In the genomic region with DNA sequence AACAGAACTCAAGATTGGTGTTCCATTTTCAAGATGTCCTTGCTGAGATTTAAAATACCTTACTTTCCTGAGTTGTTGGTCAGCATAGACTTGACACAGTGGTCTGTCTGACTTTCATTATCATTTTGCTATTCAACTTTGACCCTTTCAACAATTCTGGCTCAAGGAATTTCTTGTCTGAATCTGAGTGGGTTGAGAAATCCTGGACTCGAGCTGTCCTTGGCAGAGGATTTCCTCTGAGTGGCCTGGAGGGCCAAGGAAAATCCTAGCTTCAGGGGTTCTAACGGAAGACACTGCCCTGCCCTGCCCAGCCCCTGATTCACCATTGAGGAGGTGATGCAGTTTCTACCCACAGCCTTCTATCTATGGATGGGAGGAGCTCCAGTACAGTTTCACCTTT, we compare ENCODE assay signal across 11 mouse cellular contexts. TPM values are rescaled to one million over a fixed set of nuclear protein-coding genes. Genes with fewer than 3 reads are reported as not detected.
DNase-seq lines count a peak whose midpoint lies in the region; ATAC-seq and TF ChIP-seq lines count a peak whose summit lies in the region.
"Had no signal": no experiment of that assay in that cellular context is flagged by ENCODE, and none has a peak within 500 bp of the region (broad histone marks: within the 10 kb centered on the region; RNA-seq: fewer than 3 reads in every experiment).

No protein-coding gene starts in this region.

- WGBS in hindbrain, postnatal 0 days = 52% methylated on average over 2 of the region's 2 CpGs
- WGBS in hindbrain, embryonic 13.5 days = 54% methylated on average over 2 of the region's 2 CpGs
- 40% methylated on average over 2 of the region's 2 CpGs for WGBS in heart, embryonic 10.5 days
- WGBS in lung, postnatal 0 days = 7% methylated on average over 2 of the region's 2 CpGs
- WGBS in hindbrain, embryonic 16.5 days = 46% methylated on average over 2 of the region's 2 CpGs

- H3K36me3 ChIP-seq in hindbrain, postnatal 0 days (ENCODE audit: insufficient read depth, low read length) = no peaks in the 10 kb centered on the region
- no peaks in the 10 kb centered on the region for H3K36me3 ChIP-seq in hindbrain, embryonic 13.5 days
- H3K36me3 ChIP-seq in heart, embryonic 10.5 days = no peaks in the 10 kb centered on the region
- H3K36me3 ChIP-seq in lung, postnatal 0 days (ENCODE audit: insufficient read depth, low read length) = no peaks in the 10 kb centered on the region
- no peaks in the 10 kb centered on the region for H3K36me3 ChIP-seq in hindbrain, embryonic 16.5 days (ENCODE audit: control insufficient read depth, insufficient read depth, low read length)

- ATAC-seq in hindbrain, postnatal 0 days = no peak
- ATAC-seq in hindbrain, embryonic 13.5 days (ENCODE audit: low FRiP score) = no peak
- no peak for ATAC-seq in lung, postnatal 0 days
- ATAC-seq in hindbrain, embryonic 16.5 days = no peak
- ATAC-seq in CD4-positive, CD25-positive, alpha-beta regulatory T cell, adult 4 months = no peak
- ATAC-seq: liver, postnatal 0 days had no signal

- no peak for TF ChIP-seq EP300 in lung, postnatal 0 days (IDR thresholded peaks at IDR 0.05)

- H3K4me3 ChIP-seq in hindbrain, postnatal 0 days (ENCODE audit: low read length) = no peak overlapping the region
- no peak overlapping the region for H3K4me3 ChIP-seq in hindbrain, embryonic 13.5 days
- H3K4me3 ChIP-seq in heart, embryonic 10.5 days = 0 out of 2 replicates have a peak overlapping the region, but pooled peaks have one; percentile 5
- H3K4me3 ChIP-seq in lung, postnatal 0 days (ENCODE audit: low read depth, low read length) = peak overlapping the region; percentile 53
- H3K4me3 ChIP-seq in hindbrain, embryonic 16.5 days (ENCODE audit: low read length) = no peak overlapping the region

- H3K9ac ChIP-seq in hindbrain, postnatal 0 days (replicated peaks; ENCODE audit: low read length) = no peak overlapping the region
- H3K9ac ChIP-seq in hindbrain, embryonic 13.5 days = no peak overlapping the region
- H3K9ac ChIP-seq in lung, postnatal 0 days (replicated peaks; ENCODE audit: low read depth) = peak overlapping the region; percentile 72
- no peak overlapping the region for H3K9ac ChIP-seq in hindbrain, embryonic 16.5 days (ENCODE audit: low read depth, low read length)
- H3K9ac ChIP-seq: liver, postnatal 0 days had no signal

- H3K4me2 ChIP-seq in hindbrain, postnatal 0 days (ENCODE audit: low read depth, low read length) = 0 out of 2 replicates have a peak overlapping the region, but pooled peaks have one; percentile 97
- no peak overlapping the region for H3K4me2 ChIP-seq in hindbrain, embryonic 13.5 days
- peak overlapping the region; percentile 76 for H3K4me2 ChIP-seq in lung, postnatal 0 days (replicated peaks; ENCODE audit: low read depth, low read length)
- H3K4me2 ChIP-seq in hindbrain, embryonic 16.5 days (ENCODE audit: low read length) = no peak overlapping the region

- no peaks in the 10 kb centered on the region for H3K27me3 ChIP-seq in hindbrain, postnatal 0 days (ENCODE audit: insufficient read depth, low read length)
- peaks cover 48% of the 10 kb centered on the region for H3K27me3 ChIP-seq in hindbrain, embryonic 13.5 days
- peaks cover 31% of the 10 kb centered on the region; the same call in 1 of the 2 replicates for H3K27me3 ChIP-seq in heart, embryonic 10.5 days (ENCODE audit: insufficient read depth, poor library complexity, severe bottlenecking)
- no peaks in the 10 kb centered on the region for H3K27me3 ChIP-seq in lung, postnatal 0 days (replicated peaks; ENCODE audit: insufficient read depth, low read length)
- H3K27me3 ChIP-seq in hindbrain, embryonic 16.5 days (replicated peaks; ENCODE audit: control insufficient read depth, insufficient read depth, low read length) = peaks cover 8% of the 10 kb centered on the region

- H3K4me1 ChIP-seq in hindbrain, postnatal 0 days (ENCODE audit: insufficient read depth, low read length) = peaks cover 14% of the 10 kb centered on the region; the same call in 1 of the 2 replicates
- peaks cover 23% of the 10 kb centered on the region for H3K4me1 ChIP-seq in hindbrain, embryonic 13.5 days (replicated peaks)
- H3K4me1 ChIP-seq in heart, embryonic 10.5 days = peaks cover 18% of the 10 kb centered on the region
- H3K4me1 ChIP-seq in lung, postnatal 0 days (ENCODE audit: insufficient read depth, low read depth, low read length) = no peaks in the 10 kb centered on the region
- peaks cover 17% of the 10 kb centered on the region for H3K4me1 ChIP-seq in hindbrain, embryonic 16.5 days (ENCODE audit: control insufficient read depth, insufficient read depth, low read depth, low read length)

- no peak overlapping the region for H3K27ac ChIP-seq in hindbrain, postnatal 0 days
- no peak overlapping the region for H3K27ac ChIP-seq in hindbrain, embryonic 13.5 days
- H3K27ac ChIP-seq in heart, embryonic 10.5 days = no peak overlapping the region
- H3K27ac ChIP-seq in lung, postnatal 0 days (ENCODE audit: low read length) = peak overlapping the region; percentile 90; the same call in 1 of the 2 replicates
- H3K27ac ChIP-seq in hindbrain, embryonic 16.5 days (ENCODE audit: low read depth, low read length) = no peak overlapping the region

- no peak for TF ChIP-seq CTCF in hindbrain, postnatal 0 days (IDR thresholded peaks at IDR 0.05; ENCODE audit: low read depth)
- TF ChIP-seq CTCF in lung, postnatal 0 days (IDR thresholded peaks at IDR 0.05) = no peak

- no peaks in the 10 kb centered on the region for H3K9me3 ChIP-seq in hindbrain, postnatal 0 days (ENCODE audit: low read length)
- no peaks in the 10 kb centered on the region for H3K9me3 ChIP-seq in hindbrain, embryonic 13.5 days
- H3K9me3 ChIP-seq in heart, embryonic 10.5 days = no peaks in the 10 kb centered on the region
- H3K9me3 ChIP-seq in lung, postnatal 0 days (ENCODE audit: low read length) = no peaks in the 10 kb centered on the region
- no peaks in the 10 kb centered on the region for H3K9me3 ChIP-seq in hindbrain, embryonic 16.5 days (ENCODE audit: control insufficient read depth, low read length)

- no peak for DNase-seq in hindbrain, postnatal 0 days (ENCODE audit: low spot score)
- peak; percentile 66 for DNase-seq in NIH3T3 (ENCODE audit: low read depth)
- DNase-seq in heart, embryonic 10.5 days (ENCODE audit: low spot score) = no peak
- DNase-seq in lung, postnatal 0 days (ENCODE audit: low spot score) = peak; percentile 51
- DNase-seq in embryo, embryonic 9.5 days (ENCODE audit: extremely low spot score) = no peak
- DNase-seq: layer of hippocampus, adult 9-11 months; liver, postnatal 0 days had no signal

RNA-seq across cellular contexts. Expression of a gene that starts 2.5 kb away (rescaled TPM):
- 32.6 and 73.3 TPM in 2 replicates for total RNA-seq in hindbrain, postnatal 0 days (2014; rRNA removed)
- polyA plus RNA-seq in hindbrain, postnatal 0 days (2015; fragmentation: Nextera tagmentation; extraction: Ambion mirVana) = 26.1 and 27.0 TPM in 2 replicates
- 19.6 and 19.8 TPM in 2 replicates for polyA plus RNA-seq in hindbrain, embryonic 13.5 days (2015; fragmentation: Nextera tagmentation; extraction: Ambion mirVana)
- 28.2 and 36.1 TPM in 2 replicates for polyA plus RNA-seq in heart, embryonic 10.5 days (2016; fragmentation: Nextera tagmentation; extraction: Ambion mirVana)
- 1,087 and 1,202 TPM in 2 replicates for polyA plus RNA-seq in lung, postnatal 0 days (2015; fragmentation: Nextera tagmentation; extraction: Ambion mirVana)
- polyA plus RNA-seq in hindbrain, embryonic 16.5 days (2015; fragmentation: Nextera tagmentation; extraction: Ambion mirVana) = 45.8 and 46.0 TPM in 2 replicates
- not detected for polyA plus RNA-seq in CD4-positive, CD25-positive, alpha-beta regulatory T cell, adult 4 months (2017; shearing (Covaris generic))
- total RNA-seq: MEL had no signal

RNA-seq across cellular contexts. Expression of a gene that starts 27.7 kb away (rescaled TPM):
- 21.1 and 23.5 TPM in 2 replicates for total RNA-seq in hindbrain, postnatal 0 days (2014; rRNA removed)
- 23.2 and 25.1 TPM in 2 replicates for polyA plus RNA-seq in hindbrain, postnatal 0 days (2015; fragmentation: Nextera tagmentation; extraction: Ambion mirVana)
- polyA plus RNA-seq in hindbrain, embryonic 13.5 days (2015; fragmentation: Nextera tagmentation; extraction: Ambion mirVana) = 11.3 and 11.5 TPM in 2 replicates
- 7.4 and 10.0 TPM in 2 replicates for polyA plus RNA-seq in heart, embryonic 10.5 days (2016; fragmentation: Nextera tagmentation; extraction: Ambion mirVana)
- polyA plus RNA-seq in lung, postnatal 0 days (2015; fragmentation: Nextera tagmentation; extraction: Ambion mirVana) = 318 and 355 TPM in 2 replicates
- 21.8 and 24.2 TPM in 2 replicates for polyA plus RNA-seq in hindbrain, embryonic 16.5 days (2015; fragmentation: Nextera tagmentation; extraction: Ambion mirVana)
- polyA plus RNA-seq in CD4-positive, CD25-positive, alpha-beta regulatory T cell, adult 4 months (2017; shearing (Covaris generic)) = 1 to 10 TPM in 1 of 2 experiments, under 1 TPM in 1; 0.65 to 1.2 TPM
- total RNA-seq: MEL had no signal

Comparison
In these comparisons a context has a peak if more than half of its experiments do, and no peak if none do; other contexts are left out.
1. H3K4me2 ChIP-seq: peak in hindbrain, postnatal 0 days (single experiment) and lung, postnatal 0 days (single experiment); none in hindbrain, embryonic 13.5 days (single experiment) and hindbrain, embryonic 16.5 days (single experiment).
2. DNase-seq: peak in NIH3T3 (single experiment) and lung, postnatal 0 days (single experiment); none in hindbrain, postnatal 0 days (single experiment), heart, embryonic 10.5 days (single experiment) and embryo, embryonic 9.5 days (single experiment).
3. H3K4me3 ChIP-seq: peak in heart, embryonic 10.5 days (single experiment) and lung, postnatal 0 days (single experiment); none in hindbrain, postnatal 0 days (single experiment), hindbrain, embryonic 13.5 days (single experiment) and hindbrain, embryonic 16.5 days (single experiment).
4. RNA of a gene that starts 2.5 kb away (polyA plus RNA-seq): 1,087 to 1,202 TPM in lung, postnatal 0 days; 45.8 to 46.0 TPM in hindbrain, embryonic 16.5 days, 28.2 to 36.1 TPM in heart, embryonic 10.5 days, 26.1 to 27.0 TPM in hindbrain, postnatal 0 days, 19.6 to 19.8 TPM in hindbrain, embryonic 13.5 days and not detected in CD4-positive, CD25-positive, alpha-beta regulatory T cell, adult 4 months; every median in the first group is over 10 times any median in the second.
5. RNA of a gene that starts 27.7 kb away (polyA plus RNA-seq): 318 to 355 TPM in lung, postnatal 0 days; 21.8 to 24.2 TPM in hindbrain, embryonic 16.5 days, 23.2 to 25.1 TPM in hindbrain, postnatal 0 days, 11.3 to 11.5 TPM in hindbrain, embryonic 13.5 days, 7.4 to 10.0 TPM in heart, embryonic 10.5 days and 0.65 to 1.2 TPM in CD4-positive, CD25-positive, alpha-beta regulatory T cell, adult 4 months; every median in the first group is over 10 times any median in the second.